Mouse (Mus musculus) heart, postnatal 0 days (tissue): ENCODE data around the gene Olfr1204. TPM values are rescaled to one million over a fixed set of nuclear protein-coding genes. Genes with fewer than 3 reads are reported as not detected.

Experiments used
- ATAC-seq: fragments of 200-750 bp; cut with Nextera tagmentation; 2 replicates; pipeline ENCODE4 v1.8.0; 2017; ENCODE audit warnings: low read depth, moderate number of reproducible peaks, moderate library complexity; ENCODE audit not compliant: insufficient read depth
- DNase-seq: peaks from one replicate; pipeline ENCODE4 v3.0.0-alpha.2; 2016; ENCODE audit warnings: low spot score
- H3K27ac ChIP-seq: fragments of 300-500 bp; sonication (generic); 2 replicates; pipeline ENCODE4 v1.5.1; 2014; ENCODE audit warnings: low read depth, mild to moderate bottlenecking
- H3K27me3 ChIP-seq: fragments of 300-500 bp; sonication (generic); 2 replicates; pipeline ENCODE4 v1.6.1; 2014; ENCODE audit warnings: low read length, mixed read lengths; ENCODE audit not compliant: control insufficient read depth, insufficient read depth
- H3K36me3 ChIP-seq: fragments of 300-500 bp; sonication (generic); replicated peaks from 2 replicates; pipeline ENCODE4 v1.6.1; 2014; ENCODE audit warnings: low read length, mixed read lengths; ENCODE audit not compliant: control insufficient read depth, insufficient read depth
- H3K4me1 ChIP-seq: fragments of 300-500 bp; sonication (generic); 2 replicates; pipeline ENCODE4 v1.6.1; 2014; ENCODE audit warnings: antibody characterized with exemption; ENCODE audit not compliant: control insufficient read depth, insufficient read depth
- H3K4me2 ChIP-seq: fragments of 300-500 bp; sonication (generic); 2 replicates; pipeline ENCODE4 v1.6.1; 2014; ENCODE audit warnings: low read depth, mild to moderate bottlenecking, low read length, moderate library complexity
- H3K4me3 ChIP-seq: fragments of 300-500 bp; sonication (generic); 2 replicates; pipeline ENCODE4 v1.5.1; 2014; ENCODE audit warnings: low read depth, low read length
- H3K9ac ChIP-seq: fragments of 300-500 bp; sonication (generic); replicated peaks from 2 replicates; pipeline ENCODE4 v1.6.1; 2014; ENCODE audit warnings: low read depth, low read length, mixed read lengths
- H3K9me3 ChIP-seq: fragments of 300-500 bp; sonication (generic); replicated peaks from 2 replicates; pipeline ENCODE4 v1.6.1; 2016; ENCODE audit warnings: low read length; ENCODE audit not compliant: control insufficient read depth
- CTCF ChIP-seq: IDR thresholded peaks from 2 replicates; pipeline ENCODE4 v1.5.1; 2016; ENCODE audit warnings: antibody characterized with exemption, control low read depth, low read depth
- EP300 ChIP-seq: IDR thresholded peaks from 2 replicates; pipeline ENCODE4 v1.6.1; 2016; ENCODE audit warnings: antibody characterized with exemption, low read depth
- WGBS: fragments of 180-500 bp; shearing (Covaris S2); extraction: QIAGEN DNeasy Blood & Tissue Kit; methylation state at CpG from one replicate; pipeline ENCODE4 v1.1.7; 2014; 5-methylcytosine and 5-hydroxymethylcytosine counted together
- polyA plus RNA-seq: library from polyadenylated mRNA; unstranded; fragments of >200 nt; fragmentation: Nextera tagmentation; extraction: Ambion mirVana; gene quantifications from 2 replicates; pipeline ENCODE4 v1.2.1, GENCODE M21; 2015
- total RNA-seq: library from RNA; depleted of rRNA; stranded (reverse); fragments of >200 nt; gene quantifications from 2 replicates; pipeline ENCODE4 v1.2.3, GENCODE M21; 2014; ENCODE audit warnings: low replicate concordance; rRNA removed

Olfr1204 gene
- total RNA-seq (not detected in 2 replicates), polyA plus RNA-seq (not detected in 2 replicates)

DNA sequence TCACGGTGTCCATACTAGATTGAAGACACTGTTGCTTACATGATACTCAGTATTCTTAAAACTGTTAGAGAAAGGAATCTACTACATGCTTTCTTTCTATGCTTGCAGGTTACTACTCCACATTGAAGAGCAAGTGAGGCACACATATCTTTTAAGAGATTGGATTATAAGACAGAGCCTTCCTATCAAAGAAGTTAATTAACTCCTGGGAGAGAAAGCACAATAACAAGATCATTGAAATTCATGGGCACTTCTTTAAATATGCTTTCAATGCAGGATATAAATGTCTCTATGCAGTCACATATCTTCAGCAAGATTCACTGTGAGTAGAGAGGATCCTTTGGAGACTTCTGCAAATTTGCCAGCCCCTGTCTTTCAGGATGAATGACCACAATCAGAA lies at the start of gene Olfr1204:
Gene Olfr1204, plus strand, starts transcription at position 301 of the 400 bp plus-strand sequence.
- ATAC-seq (no peak), DNase-seq (no peak)
- H3K4me3 ChIP-seq, result no peak within 1 kb of the TSS
- no peaks in the 10 kb centered on the region for H3K9me3 ChIP-seq
- no peaks in the 10 kb centered on the region for H3K27me3 ChIP-seq
- TF ChIP-seq EP300, result no peak
- no peak for TF ChIP-seq CTCF
- WGBS, result 91% methylated on average over 1 of the region's 1 CpGs
- H3K36me3 ChIP-seq, result no peaks in the 10 kb centered on the region
- H3K9ac ChIP-seq, result no peak within 1 kb of the TSS
- no peak within 1 kb of the TSS for H3K27ac ChIP-seq
- H3K4me1 ChIP-seq, result no peaks in the 10 kb centered on the region
- no peak within 1 kb of the TSS for H3K4me2 ChIP-seq

DNA sequence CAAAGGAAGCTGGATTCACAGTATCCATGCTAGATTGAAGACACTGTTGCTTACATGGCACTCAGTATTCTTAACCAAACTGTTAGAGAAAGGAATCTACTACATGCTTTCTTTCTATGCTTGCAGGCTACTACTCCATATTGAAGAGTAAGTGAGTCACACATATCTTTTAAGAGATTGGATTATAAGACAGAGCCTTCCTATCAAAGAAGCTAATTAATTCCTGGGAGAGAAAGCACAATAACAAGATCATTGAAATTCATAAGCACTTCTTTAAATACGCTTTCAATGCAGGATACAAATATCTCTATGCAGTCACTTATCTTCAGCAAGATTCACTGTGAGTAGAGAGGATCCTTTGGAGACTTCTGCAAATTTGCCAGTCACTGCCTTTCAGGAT lies 34.9 kb upstream of the Olfr1204 start, which contains the start of gene Olfr1202:
Gene Olfr1202, plus strand, starts transcription at position 301 of the 400 bp plus-strand sequence.
- ATAC-seq (no peak), DNase-seq (no peak)
- no peaks in the 10 kb centered on the region for H3K36me3 ChIP-seq
- no peak within 1 kb of the TSS for H3K27ac ChIP-seq
- H3K9me3 ChIP-seq, result no peaks in the 10 kb centered on the region
- no peaks in the 10 kb centered on the region for H3K4me1 ChIP-seq
- TF ChIP-seq EP300 (no peak), CTCF (no peak)
- H3K4me2 ChIP-seq, result no peak within 1 kb of the TSS
- H3K9ac ChIP-seq, result no peak within 1 kb of the TSS
- H3K27me3 ChIP-seq, result no peaks in the 10 kb centered on the region
- WGBS, result 60% methylated on average over 1 of the region's 1 CpGs
- H3K4me3 ChIP-seq, result no peak within 1 kb of the TSS

DNA sequence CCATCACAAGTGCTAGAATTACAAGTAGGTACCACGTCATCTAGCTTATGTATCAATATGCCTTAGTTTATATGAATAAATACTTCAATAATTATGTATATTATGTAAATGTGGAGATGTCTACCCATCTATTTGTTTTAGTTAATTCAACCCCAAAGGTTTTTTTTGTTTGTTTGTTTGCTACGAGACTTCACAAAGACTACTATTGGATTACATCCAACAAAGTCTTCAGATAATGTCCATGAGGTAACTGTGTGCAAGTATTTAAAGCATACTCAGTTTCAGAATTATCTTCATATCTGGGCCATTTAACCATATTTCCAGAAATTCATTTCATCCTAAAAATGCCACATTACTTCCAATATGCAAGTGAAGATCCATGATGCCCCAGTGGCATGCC lies 19.7 kb upstream of the Olfr1204 start, which contains the start of gene Olfr1205:
Gene Olfr1205, plus strand, starts transcription at position 301 of the 400 bp plus-strand sequence.
- ATAC-seq (no peak), DNase-seq (no peak)
- 68% methylated on average over 2 of the region's 2 CpGs for WGBS
- Histone ChIP-seq H3K9ac (no peak within 1 kb of the TSS), H3K27ac (no peak within 1 kb of the TSS), H3K4me2 (no peak within 1 kb of the TSS), H3K4me3 (no peak within 1 kb of the TSS), H3K4me1 (no peaks in the 10 kb centered on the region), H3K9me3 (no peaks in the 10 kb centered on the region), H3K36me3 (no peaks in the 10 kb centered on the region), H3K27me3 (no peaks in the 10 kb centered on the region)
- TF ChIP-seq CTCF, result no peak
- no peak for TF ChIP-seq EP300

DNA sequence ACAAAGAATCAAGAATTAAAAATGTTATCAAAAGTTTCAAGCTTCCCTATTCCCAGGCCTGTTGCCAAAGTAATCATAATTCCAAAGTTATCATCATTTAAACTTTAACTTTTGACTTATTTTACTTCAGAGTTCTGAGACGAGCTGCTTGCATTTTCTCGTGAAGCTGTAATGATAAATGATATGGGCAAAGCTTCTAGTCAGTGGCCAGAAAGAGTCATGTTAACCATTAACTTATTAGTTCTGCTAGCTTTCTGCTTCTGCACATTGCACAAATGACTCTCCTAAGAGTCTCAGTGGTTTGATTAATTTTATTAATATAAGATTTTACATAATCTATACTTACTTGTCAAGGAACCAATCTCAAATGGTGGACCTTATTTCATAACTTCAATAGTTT lies 10.6 kb upstream of the Olfr1204 start:
- H3K4me1 ChIP-seq, result no peaks in the 10 kb centered on the region
- no peaks in the 10 kb centered on the region for H3K27me3 ChIP-seq
- no peak overlapping the region for H3K4me2 ChIP-seq
- no peak overlapping the region for H3K27ac ChIP-seq
- no peaks in the 10 kb centered on the region for H3K36me3 ChIP-seq
- H3K4me3 ChIP-seq, result no peak overlapping the region
- no peak overlapping the region for H3K9ac ChIP-seq
- 60% methylated on average over 2 of the region's 2 CpGs for WGBS
- DNase-seq (no peak), ATAC-seq (no peak)
- H3K9me3 ChIP-seq, result no peaks in the 10 kb centered on the region
- TF ChIP-seq CTCF, result no peak
- no peak for TF ChIP-seq EP300

DNA sequence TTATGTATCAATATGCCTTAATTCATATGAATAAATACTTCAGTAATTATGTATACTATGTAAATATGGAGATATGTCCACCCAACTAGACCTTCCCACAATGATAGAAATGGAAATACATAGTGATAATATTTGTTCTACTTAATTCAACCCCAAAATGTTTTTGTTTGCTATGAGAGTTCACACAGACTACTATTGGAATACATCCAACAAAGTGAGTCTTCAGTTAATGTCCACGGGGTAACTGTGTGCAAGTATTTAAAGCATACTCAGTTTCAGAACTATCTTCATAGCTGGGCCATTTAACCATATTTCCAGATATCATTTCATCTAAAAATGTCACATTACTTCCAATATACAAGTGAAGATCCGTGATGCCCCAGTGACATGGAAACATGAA lies 13.8 kb downstream of the Olfr1204 start, which contains the start of gene Olfr1206:
Gene Olfr1206, plus strand, starts transcription at position 301 of the 400 bp plus-strand sequence.
- Histone ChIP-seq H3K4me3 (no peak within 1 kb of the TSS), H3K27me3 (no peaks in the 10 kb centered on the region), H3K36me3 (no peaks in the 10 kb centered on the region), H3K4me1 (no peaks in the 10 kb centered on the region), H3K9me3 (no peaks in the 10 kb centered on the region), H3K9ac (no peak within 1 kb of the TSS), H3K27ac (no peak within 1 kb of the TSS), H3K4me2 (no peak within 1 kb of the TSS)
- TF ChIP-seq CTCF (no peak), EP300 (no peak)
- 52% methylated on average over 2 of the region's 2 CpGs for WGBS
- DNase-seq, result no peak
- ATAC-seq, result no peak

DNA sequence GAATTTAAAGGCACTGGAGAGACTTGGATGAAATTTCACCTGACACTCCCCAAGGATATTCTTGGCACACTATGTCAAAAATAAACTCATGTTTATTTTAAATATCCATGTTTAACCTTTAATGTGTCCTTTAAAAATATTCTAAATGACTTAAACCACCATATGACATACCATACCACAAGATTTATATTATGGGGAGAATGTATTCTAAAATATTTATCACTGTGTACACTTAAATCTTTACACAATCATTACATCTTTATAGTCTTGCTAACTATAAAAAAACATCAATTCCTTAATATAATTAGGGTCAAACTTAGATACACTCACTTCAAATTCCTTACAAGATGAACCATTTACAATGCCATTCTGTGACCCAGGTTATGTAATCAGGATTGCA lies 53.1 kb downstream of the Olfr1204 start, which contains the start of gene Olfr1208:
Gene Olfr1208, minus strand, starts transcription at position 101 of the 400 bp plus-strand sequence.
- H3K27me3 ChIP-seq, result no peaks in the 10 kb centered on the region
- no peak for ATAC-seq
- no peaks in the 10 kb centered on the region for H3K4me1 ChIP-seq
- H3K36me3 ChIP-seq, result no peaks in the 10 kb centered on the region
- H3K9me3 ChIP-seq, result no peaks in the 10 kb centered on the region
- DNase-seq, result no peak
- H3K4me3 ChIP-seq, result no peak within 1 kb of the TSS
- H3K9ac ChIP-seq, result no peak within 1 kb of the TSS
- H3K27ac ChIP-seq, result no peak within 1 kb of the TSS
- TF ChIP-seq CTCF (no peak), EP300 (no peak)
- no peak within 1 kb of the TSS for H3K4me2 ChIP-seq

Other genes with a start within 250 kb of the Olfr1204 start
- not detected in 2 replicates for gene Olfr1191-ps1, start 208.8 kb upstream of the Olfr1204 start, total RNA-seq
- not detected in 2 replicates for gene Olfr1191-ps1, start 208.8 kb upstream of the Olfr1204 start, polyA plus RNA-seq
- gene Olfr1192-ps1, start 200.8 kb upstream of the Olfr1204 start, total RNA-seq, result not detected in 2 replicates
- gene Olfr1192-ps1, start 200.8 kb upstream of the Olfr1204 start, polyA plus RNA-seq, result not detected in 2 replicates
- not detected in 2 replicates for gene Olfr1193, start 173.7 kb upstream of the Olfr1204 start, total RNA-seq
- not detected in 2 replicates for gene Olfr1193, start 173.7 kb upstream of the Olfr1204 start, polyA plus RNA-seq
- gene Olfr1195, start 160.1 kb upstream of the Olfr1204 start, total RNA-seq, result not detected in 2 replicates
- not detected in 2 replicates for gene Olfr1195, start 160.1 kb upstream of the Olfr1204 start, polyA plus RNA-seq
- gene Olfr1196, start 144.7 kb upstream of the Olfr1204 start, total RNA-seq, result not detected in 2 replicates
- gene Olfr1196, start 144.7 kb upstream of the Olfr1204 start, polyA plus RNA-seq, result not detected in 2 replicates
- not detected in 2 replicates for gene Olfr1197, start 116.9 kb upstream of the Olfr1204 start, total RNA-seq
- gene Olfr1197, start 116.9 kb upstream of the Olfr1204 start, polyA plus RNA-seq, result not detected in 2 replicates
- not detected in 2 replicates for gene Olfr1198, start 97.9 kb upstream of the Olfr1204 start, total RNA-seq
- gene Olfr1198, start 97.9 kb upstream of the Olfr1204 start, polyA plus RNA-seq, result not detected in 2 replicates
- gene Olfr1199, start 88.8 kb upstream of the Olfr1204 start, total RNA-seq, result not detected in 2 replicates
- not detected in 2 replicates for gene Olfr1199, start 88.8 kb upstream of the Olfr1204 start, polyA plus RNA-seq
- gene Olfr1200, start 78.8 kb upstream of the Olfr1204 start, total RNA-seq, result not detected in 2 replicates
- not detected in 2 replicates for gene Olfr1200, start 78.8 kb upstream of the Olfr1204 start, polyA plus RNA-seq
- not detected in 2 replicates for gene Olfr1201, start 56.3 kb upstream of the Olfr1204 start, total RNA-seq
- not detected in 2 replicates for gene Olfr1201, start 56.3 kb upstream of the Olfr1204 start, polyA plus RNA-seq
- gene Olfr1202, start 34.8 kb upstream of the Olfr1204 start, total RNA-seq, result not detected in 2 replicates
- gene Olfr1202, start 34.8 kb upstream of the Olfr1204 start, polyA plus RNA-seq, result not detected in 2 replicates
- gene Olfr1205, start 19.6 kb upstream of the Olfr1204 start, total RNA-seq, result not detected in 2 replicates
- gene Olfr1205, start 19.6 kb upstream of the Olfr1204 start, polyA plus RNA-seq, result not detected in 2 replicates
- gene Olfr1206, start 13.9 kb downstream of the Olfr1204 start, total RNA-seq, result not detected in 2 replicates
- not detected in 2 replicates for gene Olfr1206, start 13.9 kb downstream of the Olfr1204 start, polyA plus RNA-seq
- gene Olfr1208, start 53.0 kb downstream of the Olfr1204 start, total RNA-seq, result not detected in 2 replicates
- gene Olfr1208, start 53.0 kb downstream of the Olfr1204 start, polyA plus RNA-seq, result not detected in 2 replicates
- not detected in 2 replicates for gene Olfr1209, start 65.9 kb downstream of the Olfr1204 start, total RNA-seq
- gene Olfr1209, start 65.9 kb downstream of the Olfr1204 start, polyA plus RNA-seq, result not detected in 2 replicates
- gene Olfr1211, start 88.8 kb downstream of the Olfr1204 start, total RNA-seq, result not detected in 2 replicates
- not detected in 2 replicates for gene Olfr1211, start 88.8 kb downstream of the Olfr1204 start, polyA plus RNA-seq
- not detected in 2 replicates for gene Olfr1212, start 104.7 kb downstream of the Olfr1204 start, total RNA-seq
- gene Olfr1212, start 104.7 kb downstream of the Olfr1204 start, polyA plus RNA-seq, result not detected in 2 replicates
- not detected in 2 replicates for gene Gm13762, start 131.0 kb downstream of the Olfr1204 start, total RNA-seq
- gene Gm13762, start 131.0 kb downstream of the Olfr1204 start, polyA plus RNA-seq, result not detected in 2 replicates
- gene Olfr1214, start 143.4 kb downstream of the Olfr1204 start, total RNA-seq, result not detected in 2 replicates
- not detected in 2 replicates for gene Olfr1214, start 143.4 kb downstream of the Olfr1204 start, polyA plus RNA-seq
- gene Olfr1215, start 157.7 kb downstream of the Olfr1204 start, total RNA-seq, result not detected in 2 replicates
- gene Olfr1215, start 157.7 kb downstream of the Olfr1204 start, polyA plus RNA-seq, result not detected in 2 replicates
- not detected in 2 replicates for gene Olfr1216, start 169.0 kb downstream of the Olfr1204 start, total RNA-seq
- gene Olfr1216, start 169.0 kb downstream of the Olfr1204 start, polyA plus RNA-seq, result not detected in 2 replicates
- gene Olfr1217, start 182.8 kb downstream of the Olfr1204 start, total RNA-seq, result not detected in 2 replicates
- gene Olfr1217, start 182.8 kb downstream of the Olfr1204 start, polyA plus RNA-seq, result not detected in 2 replicates
- gene Olfr1218, start 211.9 kb downstream of the Olfr1204 start, total RNA-seq, result not detected in 2 replicates
- not detected in 2 replicates for gene Olfr1218, start 211.9 kb downstream of the Olfr1204 start, polyA plus RNA-seq
- not detected in 2 replicates for gene Olfr1219, start 234.2 kb downstream of the Olfr1204 start, total RNA-seq
- gene Olfr1219, start 234.2 kb downstream of the Olfr1204 start, polyA plus RNA-seq, result not detected in 2 replicates